Mouse (Mus musculus): ENCODE measurements at regions not wholly inside any gene's neighbourhood (a gene's known extent, or its start where the extent isn't known, plus 50 kb on each side); places are given as distances from the start of the nearest gene placed in this dataset.
A peak's percentile ranks its signal among the peaks of the same experiment; 100 is the strongest.

DNA sequence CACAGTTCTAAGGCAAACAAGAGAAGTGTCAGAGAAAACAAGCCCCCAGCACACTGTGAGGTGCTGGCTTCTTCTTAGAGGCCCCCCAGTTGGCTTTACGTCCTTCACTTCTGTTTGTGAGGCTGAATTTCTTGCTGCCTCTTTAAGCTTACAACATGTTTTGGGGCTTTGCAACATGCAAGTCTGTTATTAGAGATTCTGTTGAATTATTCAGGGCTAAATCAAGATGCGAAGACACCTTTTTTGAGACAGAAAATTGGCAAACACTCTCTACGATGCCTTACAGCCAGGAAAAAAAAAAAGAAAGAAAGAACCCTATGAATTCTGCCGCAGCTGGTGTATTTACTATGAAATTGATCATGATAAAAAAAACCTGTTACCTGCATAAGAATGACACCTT is 635.6 kb upstream of the Sall1 start:
- no peaks in the 10 kb centered on the region for H3K27me3 ChIP-seq (ENCODE audit: control insufficient read depth, insufficient read depth, low read length)
- H3K79me2 ChIP-seq (replicated peaks; ENCODE audit: control insufficient read depth, insufficient read depth, low read length) = no peaks in the 10 kb centered on the region
- 83% methylated on average over 4 of the region's 4 CpGs for WGBS
- H3K4me3 ChIP-seq = no peak overlapping the region
- H3K27ac ChIP-seq = no peak overlapping the region
- intact Hi-C loops (cut with DNase I) = no loop called here
- H3K36me3 ChIP-seq (ENCODE audit: control insufficient read depth, insufficient read depth, low read length) = no peaks in the 10 kb centered on the region
- TF ChIP-seq EP300 (IDR thresholded peaks at IDR 0.05; ENCODE audit: insufficient read depth, low read depth, low read length) = no peak
- TF ChIP-seq POLR2A (IDR thresholded peaks at IDR 0.05; ENCODE audit: insufficient read depth, low read depth, low read length) = no peak
- TF ChIP-seq CTCF (IDR thresholded peaks at IDR 0.05) = no peak
- H3K9ac ChIP-seq (ENCODE audit: low read depth, low read length) = no peak overlapping the region
- DNase-seq = no peak
- H3K4me1 ChIP-seq (ENCODE audit: control insufficient read depth, insufficient read depth, low read length) = no peaks in the 10 kb centered on the region

DNA sequence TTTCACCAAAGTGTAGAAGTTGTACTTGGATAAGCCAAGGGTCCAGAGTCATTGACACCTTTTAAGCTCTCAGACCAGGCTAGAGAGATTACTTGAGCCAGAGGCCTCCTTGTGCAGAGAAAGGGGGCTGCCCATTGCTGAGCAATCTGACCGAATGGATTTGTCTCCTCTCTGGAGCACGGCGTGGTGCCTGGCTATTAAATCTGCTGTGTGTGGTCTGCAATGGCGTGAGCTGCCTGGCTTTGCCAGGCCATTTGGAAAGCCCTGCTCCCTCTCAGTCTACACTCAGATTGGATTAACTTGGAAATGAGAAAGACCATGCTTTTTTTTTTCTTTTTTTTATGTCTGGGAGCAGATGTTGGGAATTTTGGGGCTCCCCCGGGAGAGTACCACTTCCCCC is 633.3 kb upstream of the Sall1 start:
- no peak overlapping the region for H3K9ac ChIP-seq (ENCODE audit: low read depth, low read length)
- no peak overlapping the region for H3K27ac ChIP-seq
- no peaks in the 10 kb centered on the region for H3K27me3 ChIP-seq (ENCODE audit: control insufficient read depth, insufficient read depth, low read length)
- DNase-seq = no peak
- no peaks in the 10 kb centered on the region for H3K36me3 ChIP-seq (ENCODE audit: control insufficient read depth, insufficient read depth, low read length)
- WGBS = 72% methylated on average over 5 of the region's 5 CpGs
- no peaks in the 10 kb centered on the region for H3K4me1 ChIP-seq (ENCODE audit: control insufficient read depth, insufficient read depth, low read length)
- no peak overlapping the region for H3K4me3 ChIP-seq
- no peaks in the 10 kb centered on the region for H3K79me2 ChIP-seq (replicated peaks; ENCODE audit: control insufficient read depth, insufficient read depth, low read length)
- TF ChIP-seq CTCF (IDR thresholded peaks at IDR 0.05) (no peak), EP300 (IDR thresholded peaks at IDR 0.05; ENCODE audit: insufficient read depth, low read depth, low read length) (no peak), POLR2A (IDR thresholded peaks at IDR 0.05; ENCODE audit: insufficient read depth, low read depth, low read length) (no peak)
- intact Hi-C loops (cut with DNase I) = no loop called here

- Histone ChIP-seq H3K27me3 (ENCODE audit: control insufficient read depth, insufficient read depth, low read length) (no peaks in the 10 kb centered on the region), H3K4me3 (no peak overlapping the region), H3K36me3 (ENCODE audit: control insufficient read depth, insufficient read depth, low read length) (no peaks in the 10 kb centered on the region), H3K4me1 (ENCODE audit: control insufficient read depth, insufficient read depth, low read length) (no peaks in the 10 kb centered on the region), H3K9ac (ENCODE audit: low read depth, low read length) (no peak overlapping the region), H3K27ac (no peak overlapping the region), H3K79me2 (replicated peaks; ENCODE audit: control insufficient read depth, insufficient read depth, low read length) (no peaks in the 10 kb centered on the region)
- DNase-seq = no peak
- intact Hi-C loops (cut with DNase I) = no loop called here
- 58% methylated on average over 4 of the region's 4 CpGs for WGBS
- TF ChIP-seq CTCF (IDR thresholded peaks at IDR 0.05) (no peak), POLR2A (IDR thresholded peaks at IDR 0.05; ENCODE audit: insufficient read depth, low read depth, low read length) (no peak), EP300 (IDR thresholded peaks at IDR 0.05; ENCODE audit: insufficient read depth, low read depth, low read length) (no peak)
Observed at GRCm38 (mm10) chr8:89673911-89674310, 629.9 kb upstream of the Sall1 start.

DNA sequence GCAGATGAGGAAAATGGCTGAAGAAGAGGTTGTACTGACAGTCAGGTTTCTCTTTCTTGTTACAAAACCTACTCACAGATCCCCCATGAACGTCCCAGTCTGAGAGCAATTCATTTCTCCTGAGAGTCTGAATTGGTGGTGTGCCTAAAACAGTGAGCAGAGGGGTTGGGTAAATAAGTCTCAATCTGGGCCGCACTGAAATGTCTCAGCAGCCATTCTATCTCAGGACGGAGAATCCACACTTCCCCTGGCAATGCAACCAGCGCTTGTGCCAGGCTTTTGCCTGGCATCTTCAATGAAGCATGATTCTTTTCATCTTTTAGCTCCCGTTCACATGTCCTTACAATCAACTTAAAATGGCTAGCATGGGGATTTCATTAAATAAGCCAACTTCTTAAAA is 628.7 kb upstream of the Sall1 start:
- no peak overlapping the region for H3K27ac ChIP-seq
- no peak for TF ChIP-seq CTCF (IDR thresholded peaks at IDR 0.05)
- no peak overlapping the region for H3K4me3 ChIP-seq
- no peak for DNase-seq
- intact Hi-C loops (cut with DNase I) = no loop called here
- WGBS = 74% methylated on average over 5 of the region's 5 CpGs
- H3K79me2 ChIP-seq (replicated peaks; ENCODE audit: control insufficient read depth, insufficient read depth, low read length) = no peaks in the 10 kb centered on the region
- H3K36me3 ChIP-seq (ENCODE audit: control insufficient read depth, insufficient read depth, low read length) = no peaks in the 10 kb centered on the region
- H3K9ac ChIP-seq (ENCODE audit: low read depth, low read length) = no peak overlapping the region
- H3K4me1 ChIP-seq (ENCODE audit: control insufficient read depth, insufficient read depth, low read length) = no peaks in the 10 kb centered on the region
- H3K27me3 ChIP-seq (ENCODE audit: control insufficient read depth, insufficient read depth, low read length) = no peaks in the 10 kb centered on the region

GRCm38 (mm10) chr8:89664911-89665689 is 621.1 kb upstream of the Sall1 start:
- DNase-seq = no peak
- Histone ChIP-seq H3K9ac (ENCODE audit: low read depth, low read length) (no peak overlapping the region), H3K79me2 (replicated peaks; ENCODE audit: control insufficient read depth, insufficient read depth, low read length) (no peaks in the 10 kb centered on the region), H3K27ac (no peak overlapping the region), H3K4me1 (ENCODE audit: control insufficient read depth, insufficient read depth, low read length) (no peaks in the 10 kb centered on the region), H3K4me3 (no peak overlapping the region), H3K27me3 (ENCODE audit: control insufficient read depth, insufficient read depth, low read length) (no peaks in the 10 kb centered on the region), H3K36me3 (ENCODE audit: control insufficient read depth, insufficient read depth, low read length) (no peaks in the 10 kb centered on the region)
- no peak for TF ChIP-seq POLR2A (IDR thresholded peaks at IDR 0.05; ENCODE audit: insufficient read depth, low read depth, low read length)
- TF ChIP-seq CTCF (IDR thresholded peaks at IDR 0.05) = no peak
- no peak for TF ChIP-seq EP300 (IDR thresholded peaks at IDR 0.05; ENCODE audit: insufficient read depth, low read depth, low read length)
- intact Hi-C loops (cut with DNase I) = no loop called here
- 76% methylated on average over 9 of the region's 9 CpGs for WGBS

- H3K79me2 ChIP-seq (replicated peaks; ENCODE audit: control insufficient read depth, insufficient read depth, low read length) = no peaks in the 10 kb centered on the region
- no peaks in the 10 kb centered on the region for H3K27me3 ChIP-seq (ENCODE audit: control insufficient read depth, insufficient read depth, low read length)
- no peak overlapping the region for H3K4me3 ChIP-seq
- H3K4me1 ChIP-seq (ENCODE audit: control insufficient read depth, insufficient read depth, low read length) = no peaks in the 10 kb centered on the region
- WGBS = 40% methylated on average over 10 of the region's 10 CpGs
- H3K36me3 ChIP-seq (ENCODE audit: control insufficient read depth, insufficient read depth, low read length) = no peaks in the 10 kb centered on the region
- intact Hi-C loops (cut with DNase I) = no loop called here
- TF ChIP-seq EP300 (IDR thresholded peaks at IDR 0.05; ENCODE audit: insufficient read depth, low read depth, low read length) (no peak), POLR2A (IDR thresholded peaks at IDR 0.05; ENCODE audit: insufficient read depth, low read depth, low read length) (no peak), CTCF (IDR thresholded peaks at IDR 0.05) (no peak)
- no peak overlapping the region for H3K9ac ChIP-seq (ENCODE audit: low read depth, low read length)
- no peak overlapping the region for H3K27ac ChIP-seq
- peak; percentile 21 to 22 for DNase-seq
Observed at GRCm38 (mm10) chr8:89663859-89664258, 619.9 kb upstream of the Sall1 start.
